ENCODE assay signal across 7 mouse cellular contexts in genomic region chr17:87282706-87283053, GRCm38 (mm10). TPM values are rescaled to one million over a fixed set of nuclear protein-coding genes. Genes with fewer than 3 reads are reported as not detected.
DNase-seq lines count a peak whose midpoint lies in the region; ATAC-seq and TF ChIP-seq lines count a peak whose summit lies in the region.

Gene Ttc7, plus strand, starts transcription at chr17:87282886.

- peak within 1 kb of the TSS; percentile 82 for H3K9ac ChIP-seq in intestine, postnatal 0 days (ENCODE audit: low read depth, low read length)
- peak within 1 kb of the TSS; percentile 81 for H3K9ac ChIP-seq in midbrain, embryonic 12.5 days (replicated peaks)

- H3K4me1 ChIP-seq in intestine, postnatal 0 days (replicated peaks; ENCODE audit: control insufficient read depth, insufficient read depth, low read length), result peaks cover 7% of the 10 kb centered on the region; the same call in 1 of the 2 replicates
- peaks cover 25% of the 10 kb centered on the region for H3K4me1 ChIP-seq in midbrain, embryonic 12.5 days
- H3K4me1 ChIP-seq in small intestine, adult 2 months (ENCODE audit: control insufficient read depth, insufficient read depth, insufficient read length, low read length), result peaks cover 15% of the 10 kb centered on the region

- peak; percentile 91 for ATAC-seq in intestine, postnatal 0 days
- peak; percentile 96 for ATAC-seq in midbrain, embryonic 12.5 days (ENCODE audit: low FRiP score, low read depth)

- DNase-seq in adrenal gland, adult 2 months, result peak; percentile 99
- peak; percentile 90 for DNase-seq in embryo, embryonic 11.5 days (ENCODE audit: low read depth, low spot score)
- peak; percentile 99 to 100 for DNase-seq in gastrocnemius, postnatal 4 days (ENCODE audit: low spot score in 2 of 2)
- DNase-seq in left cerebral cortex, postnatal 4 days, result peak; percentile 92

- H3K4me3 ChIP-seq in intestine, postnatal 0 days (ENCODE audit: low read depth, low read length), result peak within 1 kb of the TSS; percentile 62
- peak within 1 kb of the TSS; percentile 74 for H3K4me3 ChIP-seq in midbrain, embryonic 12.5 days
- H3K4me3 ChIP-seq in small intestine, adult 2 months (ENCODE audit: low read depth, low read length), result peak within 1 kb of the TSS; percentile 94

- no peaks in the 10 kb centered on the region for H3K9me3 ChIP-seq in intestine, postnatal 0 days (ENCODE audit: control insufficient read depth)
- H3K9me3 ChIP-seq in midbrain, embryonic 12.5 days, result no peaks in the 10 kb centered on the region

- intact Hi-C loops in left cerebral cortex, postnatal 4 days (cut with DNase I), result no loop called here

- H3K4me2 ChIP-seq in intestine, postnatal 0 days (replicated peaks; ENCODE audit: low read depth), result peak within 1 kb of the TSS; percentile 90
- peak within 1 kb of the TSS; percentile 91 for H3K4me2 ChIP-seq in midbrain, embryonic 12.5 days (replicated peaks)

- H3K27ac ChIP-seq in intestine, postnatal 0 days (ENCODE audit: low read depth, low read length), result peak within 1 kb of the TSS; percentile 96
- H3K27ac ChIP-seq in midbrain, embryonic 12.5 days (replicated peaks), result peak within 1 kb of the TSS; percentile 90
- peak within 1 kb of the TSS; percentile 98 for H3K27ac ChIP-seq in small intestine, adult 2 months (ENCODE audit: insufficient read depth, low read depth, low read length)

- H3K27me3 ChIP-seq in intestine, postnatal 0 days (replicated peaks; ENCODE audit: control insufficient read depth, insufficient read depth, low read length), result no peaks in the 10 kb centered on the region
- H3K27me3 ChIP-seq in midbrain, embryonic 12.5 days, result peaks cover 61% of the 10 kb centered on the region
- no peaks in the 10 kb centered on the region for H3K27me3 ChIP-seq in small intestine, adult 2 months (ENCODE audit: control insufficient read depth, insufficient read depth, low read length)

- H3K36me3 ChIP-seq in intestine, postnatal 0 days (ENCODE audit: control insufficient read depth, insufficient read depth), result no peaks in the 10 kb centered on the region
- H3K36me3 ChIP-seq in midbrain, embryonic 12.5 days, result no peaks in the 10 kb centered on the region
- H3K36me3 ChIP-seq in small intestine, adult 2 months (ENCODE audit: control insufficient read depth, insufficient read depth, low read length), result 0 out of 2 replicates have a peak, but pooled peaks cover 3% of the 10 kb centered on the region

- no peak for TF ChIP-seq CTCF in intestine, postnatal 0 days (IDR thresholded peaks at IDR 0.05; ENCODE audit: low read depth)
- no peak for TF ChIP-seq CTCF in small intestine, adult 2 months (IDR thresholded peaks at IDR 0.05; ENCODE audit: extremely low read depth, insufficient read length, insufficient replicate concordance, low read depth, low read length)

- 0% methylated on average over 27 of the region's 38 CpGs for WGBS in intestine, postnatal 0 days
- 1% methylated on average over 23 of the region's 38 CpGs for WGBS in midbrain, embryonic 12.5 days
- under 1% methylated on average over 38 of the region's 38 CpGs for WGBS in small intestine, adult 2 months

- peak; percentile 96 for TF ChIP-seq POLR2A in small intestine, adult 2 months (IDR thresholded peaks at IDR 0.05; ENCODE audit: low read depth, low read length)

RNA-seq across cellular contexts. Expression of gene Ttc7, which starts in this region (rescaled TPM):
- 10 to 100 TPM; 12.0 to 15.1 TPM for total RNA-seq in adrenal gland, adult 2 months (2021)
- polyA plus RNA-seq in adrenal gland, adult 2 months (2012; rRNA removed), result 30.6 and 34.0 TPM in 2 replicates
- 10 to 100 TPM; 13.3 to 16.2 TPM for total RNA-seq in gastrocnemius, postnatal 4 days (2021)
- 61.7 and 69.2 TPM in 2 replicates for polyA plus RNA-seq in intestine, postnatal 0 days (2015; fragmentation: Nextera tagmentation; extraction: Ambion mirVana)
- 1 to 10 TPM; 7.7 to 8.7 TPM for total RNA-seq in left cerebral cortex, postnatal 4 days (2021)
- 4.6 and 5.7 TPM in 2 replicates for polyA plus RNA-seq in midbrain, embryonic 12.5 days (2016; fragmentation: Nextera tagmentation; extraction: Ambion mirVana)
- 195 and 289 TPM in 2 replicates for polyA plus RNA-seq in small intestine, adult 2 months (2012; rRNA removed)

Comparison
In these comparisons a context has a peak if more than half of its experiments do, and no peak if none do; other contexts are left out.
1. Peak in every context shown above with its lines: DNase-seq, ATAC-seq, H3K4me3 ChIP-seq and H3K27ac ChIP-seq.